Mouse (Mus musculus) thymus, adult 2 months (tissue): Measurements from ENCODE around the gene Mc1r. TPM values are rescaled to one million over a fixed set of nuclear protein-coding genes. Genes with fewer than 3 reads are reported as not detected.

Source experiments
- DNase-seq: peaks from one replicate; pipeline ENCODE4 v3.0.0; 2021
- H3K27ac ChIP-seq: fragments of 200-500 bp; 2 replicates; pipeline ENCODE4 v1.5.1; 2012; ENCODE audit warnings: low read length, control low read depth; ENCODE audit not compliant: control insufficient read depth, insufficient read depth
- H3K27me3 ChIP-seq: fragments of 200-500 bp; 2 replicates; pipeline ENCODE4 v1.6.1; 2012; ENCODE audit warnings: mild to moderate bottlenecking, low read length, moderate library complexity, mixed read lengths; ENCODE audit not compliant: control insufficient read depth, insufficient read depth
- H3K36me3 ChIP-seq: fragments of 200-500 bp; 2 replicates; pipeline ENCODE4 v1.6.1; 2012; ENCODE audit warnings: mild to moderate bottlenecking, low read length, moderate library complexity; ENCODE audit not compliant: control insufficient read depth, insufficient read depth
- H3K4me1 ChIP-seq: fragments of 200-500 bp; replicated peaks from 2 replicates; pipeline ENCODE4 v1.6.1; 2012; ENCODE audit warnings: low read length; ENCODE audit not compliant: control insufficient read depth, insufficient read depth
- H3K4me3 ChIP-seq: fragments of 200-500 bp; 2 replicates; pipeline ENCODE4 v1.5.1; 2012; ENCODE audit warnings: mild to moderate bottlenecking, low read length, control low read depth, moderate library complexity; ENCODE audit not compliant: control insufficient read depth, insufficient read depth
- CTCF ChIP-seq: fragments of 200-500 bp; IDR thresholded peaks from 2 replicates; pipeline ENCODE4 v1.5.1; 2012; ENCODE audit warnings: mild to moderate bottlenecking, control low read depth, low read length, moderate library complexity, borderline replicate concordance; ENCODE audit not compliant: control insufficient read depth, poor library complexity, insufficient read depth; ENCODE audit errors: extremely low read depth
- POLR2A ChIP-seq: fragments of 200-500 bp; IDR thresholded peaks from 2 replicates; pipeline ENCODE4 v1.6.1; 2012; ENCODE audit warnings: mild to moderate bottlenecking, low read length, control low read depth, moderate library complexity; ENCODE audit not compliant: control insufficient read depth, poor library complexity, insufficient read depth; ENCODE audit errors: extremely low read depth
- WGBS: fragments of 180-500 bp; shearing (Covaris S2); methylation state at CpG from one replicate; pipeline ENCODE4 v1.1.7; 2018; 5-methylcytosine and 5-hydroxymethylcytosine counted together
- polyA plus RNA-seq: library from polyadenylated mRNA; depleted of rRNA; stranded (reverse); fragments of >200 nt; gene quantifications from 2 replicates; pipeline ENCODE4 v1.2.3, GENCODE M21; 2012; rRNA removed

Gene Mc1r
- polyA plus RNA-seq, 1 experiment, result 0.34 TPM

DNA sequence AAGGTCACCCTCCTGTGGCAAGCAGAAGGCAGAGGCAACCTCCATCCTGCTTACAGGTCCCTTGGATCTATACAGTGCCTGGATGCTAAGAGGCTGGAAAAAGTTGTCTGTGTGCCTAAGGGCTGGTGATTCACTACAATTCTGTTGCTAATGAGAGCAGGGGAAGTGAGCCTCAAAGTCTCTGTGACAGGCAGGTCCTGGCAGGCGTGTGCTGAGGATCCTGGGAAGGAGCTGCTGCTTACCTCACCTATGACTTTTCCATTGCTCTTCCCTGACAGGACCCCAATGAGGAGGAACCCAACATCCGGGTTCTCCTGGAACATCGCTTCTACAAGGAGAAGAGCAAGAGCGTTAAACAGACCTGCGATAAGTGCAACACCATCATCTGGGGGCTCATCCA, 47.0 kb downstream of the Mc1r start:
- Histone ChIP-seq H3K4me3 (no peak overlapping the region), H3K27ac (no peak overlapping the region), H3K36me3 (peaks cover 8% of the 10 kb centered on the region; the same call in 1 of the 2 replicates), H3K4me1 (peaks cover 4% of the 10 kb centered on the region; the same call in 1 of the 2 replicates), H3K27me3 (no peaks in the 10 kb centered on the region)
- no peak for TF ChIP-seq CTCF
- no peak for TF ChIP-seq POLR2A
- WGBS, result 99% methylated on average over 5 of the region's 5 CpGs
- DNase-seq, result no peak

DNA sequence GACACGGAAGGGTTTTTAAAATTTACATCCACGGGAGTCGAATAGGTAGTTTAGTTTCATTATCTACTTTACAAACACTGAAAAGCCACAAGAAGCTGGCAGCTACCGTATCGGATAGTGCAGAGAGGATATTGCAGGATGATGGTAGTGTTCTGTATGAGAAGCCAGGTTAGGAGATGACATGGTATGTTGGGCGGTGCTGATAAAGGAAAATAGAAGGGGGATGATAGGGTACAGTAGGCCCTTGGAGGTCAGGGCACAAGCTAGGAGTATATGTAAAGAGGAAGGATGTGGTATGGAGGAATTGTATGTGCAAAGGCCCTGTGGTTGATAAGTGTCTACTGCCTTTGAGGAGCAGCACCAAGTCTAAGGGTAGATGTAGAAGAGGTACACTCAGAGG, 47.7 kb downstream of the Mc1r start:
- DNase-seq, result no peak
- 88% methylated on average over 6 of the region's 6 CpGs for WGBS
- H3K4me1 ChIP-seq, result peaks cover 4% of the 10 kb centered on the region; the same call in 1 of the 2 replicates
- peaks cover 8% of the 10 kb centered on the region; the same call in 1 of the 2 replicates for H3K36me3 ChIP-seq
- no peak overlapping the region for H3K27ac ChIP-seq
- TF ChIP-seq POLR2A (no peak), CTCF (no peak)
- H3K4me3 ChIP-seq, result no peak overlapping the region
- H3K27me3 ChIP-seq, result no peaks in the 10 kb centered on the region

Other genes starting within 250 kb of the Mc1r start
- gene Sult5a1, start 248.8 kb upstream of the Mc1r start, polyA plus RNA-seq, result 12.4 and 17.5 TPM in 2 replicates
- 4.5 and 13.2 TPM in 2 replicates for gene Dpep1, start 220.9 kb upstream of the Mc1r start, polyA plus RNA-seq
- 122 and 128 TPM in 2 replicates for gene Chmp1a, start 194.3 kb upstream of the Mc1r start, polyA plus RNA-seq
- gene Spata33, start 194.3 kb upstream of the Mc1r start, polyA plus RNA-seq, result 0.66 and 1.1 TPM in 2 replicates
- gene Cdk10, start 182.3 kb upstream of the Mc1r start, polyA plus RNA-seq, result 63.4 and 70.8 TPM in 2 replicates
- gene Spata2l, start 170.9 kb upstream of the Mc1r start, polyA plus RNA-seq, result 27.6 and 34.0 TPM in 2 replicates
- 75.5 and 82.4 TPM in 2 replicates for gene Zfp276, start 152.9 kb upstream of the Mc1r start, polyA plus RNA-seq
- 151 and 152 TPM in 2 replicates for gene Vps9d1, start 152.8 kb upstream of the Mc1r start, polyA plus RNA-seq
- 84.5 and 97.2 TPM in 2 replicates for gene Fanca, start 88.5 kb upstream of the Mc1r start, polyA plus RNA-seq
- gene Spire2, start 74.4 kb upstream of the Mc1r start, polyA plus RNA-seq, result 2.1 and 2.5 TPM in 2 replicates
- gene Tcf25, start 33.4 kb upstream of the Mc1r start, polyA plus RNA-seq, result 256 and 261 TPM in 2 replicates
- gene Tubb3, start 4.3 kb downstream of the Mc1r start, polyA plus RNA-seq, result 19.4 and 31.5 TPM in 2 replicates
- 31.1 and 32.6 TPM in 2 replicates for gene Def8, start 16.4 kb downstream of the Mc1r start, polyA plus RNA-seq
- 29.9 and 33.4 TPM in 2 replicates for gene Afg3l1, start 70.8 kb downstream of the Mc1r start, polyA plus RNA-seq
- 1.3 and 2.1 TPM in 2 replicates for gene Dbndd1, start 108.4 kb downstream of the Mc1r start, polyA plus RNA-seq
- 9.7 and 9.9 TPM in 2 replicates for gene Gas8, start 111.7 kb downstream of the Mc1r start, polyA plus RNA-seq
- gene Rhou, start 246.8 kb downstream of the Mc1r start, polyA plus RNA-seq, result 3.1 and 3.5 TPM in 2 replicates